Mouse (Mus musculus): Measurements from ENCODE around the gene Rhot2. TPM values are rescaled to one million over a fixed set of nuclear protein-coding genes. Genes with fewer than 3 reads are reported as not detected.

Gene Rhot2
- total and polyA plus RNA-seq, 3 experiments: 16.2 to 33.8 (median 17.3) TPM

DNA sequence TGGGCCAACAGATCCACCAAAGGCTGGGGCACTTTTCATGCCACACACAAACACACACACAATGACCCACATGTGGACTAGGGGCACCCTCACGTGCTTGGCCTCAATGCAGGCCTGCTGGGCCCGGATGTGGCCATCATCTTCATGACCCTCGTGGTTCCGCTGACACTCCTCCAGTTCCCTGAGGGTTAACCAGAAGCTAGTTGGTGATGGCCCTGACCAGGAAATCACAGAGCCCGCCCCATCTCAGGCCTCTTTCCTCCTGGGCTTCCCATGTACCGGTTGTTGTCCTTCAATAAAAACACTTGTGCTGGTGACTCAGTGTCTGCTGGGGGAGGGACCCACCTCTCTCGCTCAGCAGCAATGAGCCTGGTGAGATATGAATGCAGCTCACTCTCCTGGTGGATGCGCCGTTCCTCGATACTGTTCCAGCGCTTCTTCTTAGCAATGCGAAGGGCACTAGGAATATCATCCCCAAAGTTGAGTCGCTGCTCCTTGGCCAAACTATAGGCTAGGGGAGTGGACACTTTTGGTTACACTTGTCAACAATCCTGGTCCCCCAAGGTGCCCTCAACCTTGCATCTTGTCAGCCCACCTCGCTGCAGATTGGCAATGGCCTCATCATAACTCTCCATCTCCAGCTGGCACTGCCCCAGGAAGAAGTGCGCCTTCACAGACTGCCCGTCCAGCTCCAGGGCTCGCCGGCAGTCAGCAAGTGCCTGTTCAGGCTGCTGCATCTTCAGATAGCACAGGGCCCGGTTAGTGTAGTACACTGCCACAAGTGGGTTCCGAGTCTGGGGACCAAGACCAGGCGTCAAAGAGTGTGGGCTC, 13.0 kb downstream of the Rhot2 start:
- in situ Hi-C loops (cut with MboI; ENCODE audit: low pct_ligation_motif_present, low pct_unique_long_range_greater_than_20kb, low sequenced_read_pairs) (no loop called here), dilution Hi-C loops (cut with MboI; ENCODE audit: extremely low pct_ligation_motif_present, extremely low pct_unique_long_range_greater_than_20kb, low sequenced_read_pairs) (no loop called here)
- TF ChIP-seq NELFE (IDR thresholded peaks at IDR 0.05; ENCODE audit: low read depth, low read length) (no peak), RAD21 (IDR thresholded peaks at IDR 0.05; ENCODE audit: low read depth, low read length) (no peak), IRF4 (IDR thresholded peaks at IDR 0.05; ENCODE audit: low read depth, low read length) (no peak)
- no peak for DNase-seq (ENCODE audit: extremely low read depth)
- peak overlapping the region; percentile 85 for H3K4me2 ChIP-seq (ENCODE audit: insufficient read depth, low read depth, poor library complexity, severe bottlenecking)
- peaks cover 23 to 48% of the 10 kb centered on the region in 2 experiments for H3K4me1 ChIP-seq (ENCODE audit: control insufficient read depth in 1 of 2, insufficient read depth in 2 of 2)
- H3K36me3 ChIP-seq (replicated peaks in 1 of 2; ENCODE audit: control insufficient read depth in 1 of 2, insufficient read depth in 1 of 2, low read length in 1 of 2): peaks cover 56 to 77% of the 10 kb centered on the region in 2 experiments
- no peaks in the 10 kb centered on the region for H3K9me3 ChIP-seq (replicated peaks; ENCODE audit: low read length)
- peak overlapping the region; percentile 71 to 81 (median 80) for H3K4me3 ChIP-seq (replicated peaks in 1 of 3; ENCODE audit: low read depth in 2 of 3, low read length in 2 of 3, poor library complexity in 1 of 3)
- H3K9ac ChIP-seq (ENCODE audit: insufficient read depth, low read depth): peak overlapping the region; percentile 90
- H3K27ac ChIP-seq (ENCODE audit: insufficient read depth, low read depth): no peak overlapping the region
- peaks cover 14% of the 10 kb centered on the region for H3K79me2 ChIP-seq (replicated peaks; ENCODE audit: control insufficient read depth, extremely low read depth, insufficient read depth, poor library complexity, severe bottlenecking)
- H3K27me3 ChIP-seq (replicated peaks): no peaks in the 10 kb centered on the region

DNA sequence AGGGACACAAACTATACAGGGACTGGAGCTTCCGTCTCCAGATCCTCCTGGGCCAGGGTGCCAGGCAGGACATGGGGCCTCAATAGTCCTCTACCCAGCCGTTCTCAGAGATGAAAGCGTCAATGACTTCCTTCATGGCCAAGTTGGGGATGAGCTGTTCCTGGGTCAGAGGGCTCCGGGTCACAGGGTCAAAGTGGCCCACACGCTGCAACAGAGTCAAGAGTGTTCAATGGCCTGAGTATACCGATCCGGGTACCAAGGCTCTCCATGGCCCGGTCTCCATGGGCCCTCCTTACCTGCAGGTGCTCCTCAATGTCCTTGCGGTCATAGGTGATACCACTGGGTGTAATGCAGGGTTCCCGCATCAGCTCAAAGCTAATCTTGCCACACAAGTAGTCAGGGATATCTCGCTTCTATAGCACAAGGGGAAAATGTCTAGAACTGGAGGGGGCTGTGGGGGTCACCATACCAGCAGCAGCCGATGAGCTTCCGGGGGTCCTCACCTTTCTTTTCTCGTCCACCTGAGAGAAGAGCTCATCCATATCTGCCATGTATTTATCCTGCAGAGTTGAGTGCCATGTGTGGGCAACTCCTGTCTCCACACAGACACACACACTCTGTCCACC, 13.7 kb downstream of the Rhot2 start:
- dilution Hi-C loops (cut with MboI; ENCODE audit: extremely low pct_ligation_motif_present, extremely low pct_unique_long_range_greater_than_20kb, low sequenced_read_pairs): no loop called here
- H3K27me3 ChIP-seq (replicated peaks): no peaks in the 10 kb centered on the region
- peaks cover 14% of the 10 kb centered on the region for H3K79me2 ChIP-seq (replicated peaks; ENCODE audit: control insufficient read depth, extremely low read depth, insufficient read depth, poor library complexity, severe bottlenecking)
- no peak for DNase-seq (ENCODE audit: extremely low read depth)
- no peak overlapping the region for H3K27ac ChIP-seq (ENCODE audit: insufficient read depth, low read depth)
- H3K4me1 ChIP-seq (ENCODE audit: control insufficient read depth in 1 of 2, insufficient read depth in 2 of 2): peaks cover 23 to 54% of the 10 kb centered on the region in 2 experiments
- H3K4me2 ChIP-seq (ENCODE audit: insufficient read depth, low read depth, poor library complexity, severe bottlenecking): no peak overlapping the region
- TF ChIP-seq MAFK (IDR thresholded peaks at IDR 0.05; ENCODE audit: insufficient replicate concordance, low read length): no peak
- no peak for TF ChIP-seq NRF1 (IDR thresholded peaks at IDR 0.05; ENCODE audit: low read depth, low read length)
- no peak for TF ChIP-seq JUN (IDR thresholded peaks at IDR 0.05; ENCODE audit: insufficient read depth, low read depth, low read length)
- no peak for TF ChIP-seq USF1 (IDR thresholded peaks at IDR 0.05; ENCODE audit: low read depth, low read length)
- TF ChIP-seq USF2 (conservative IDR thresholded peaks at IDR 0.05; ENCODE audit: low read depth, low read length): no peak
- TF ChIP-seq TCF12 (IDR thresholded peaks at IDR 0.05; ENCODE audit: low read depth, low read length): no peak
- no peak for TF ChIP-seq GABPA (IDR thresholded peaks at IDR 0.05; ENCODE audit: insufficient replicate concordance, low read depth, low read length)
- no peak for TF ChIP-seq UBTF (IDR thresholded peaks at IDR 0.05; ENCODE audit: low read depth, low read length)
- no peak for TF ChIP-seq MYC (IDR thresholded peaks at IDR 0.05; ENCODE audit: low read depth, low read length)
- in situ Hi-C loops (cut with MboI; ENCODE audit: low pct_ligation_motif_present, low pct_unique_long_range_greater_than_20kb, low sequenced_read_pairs): no loop called here
- no peak overlapping the region; the same call in 1 of the 2 replicates for H3K9ac ChIP-seq (ENCODE audit: insufficient read depth, low read depth)
- no peaks in the 10 kb centered on the region for H3K9me3 ChIP-seq (replicated peaks; ENCODE audit: low read length)
- peak overlapping the region in 1 of 3 experiments; percentile 13 for H3K4me3 ChIP-seq (replicated peaks in 1 of 3; ENCODE audit: low read depth in 2 of 3, low read length in 2 of 3, poor library complexity in 1 of 3)
- peaks cover 56 to 77% of the 10 kb centered on the region in 2 experiments for H3K36me3 ChIP-seq (replicated peaks in 1 of 2; ENCODE audit: control insufficient read depth in 1 of 2, insufficient read depth in 1 of 2, low read length in 1 of 2)
